Mouse (Mus musculus) urinary bladder, adult 18-20 months (tissue): ENCODE measurements around the gene Tex22.

Source experiments
- DNase-seq, 2 experiments: peaks; one replicate each; pipeline ENCODE4 v3.0.0; 2022; ENCODE audit warnings: low spot score in 2 of 2, mixed read lengths in 2 of 2

The Tex22 gene

GRCm38 (mm10) chr12:113074329-113075062, at the start of gene Tex22:
Gene Tex22, plus strand, starts transcription at chr12:113074502.
- peak; percentile 76 to 85 for DNase-seq

GRCm38 (mm10) chr12:113026557-113026956, 47.7 kb upstream of the Tex22 start:
- no peak for DNase-seq

GRCm38 (mm10) chr12:113027495-113027894, 46.8 kb upstream of the Tex22 start:
- DNase-seq: no peak

- no peak for DNase-seq
Observed at GRCm38 (mm10) chr12:113028067-113028466, 46.2 kb upstream of the Tex22 start.

- no peak for DNase-seq
Observed at GRCm38 (mm10) chr12:113028898-113029297, 45.4 kb upstream of the Tex22 start.

- DNase-seq: no peak
Observed at GRCm38 (mm10) chr12:113030046-113030445, 44.3 kb upstream of the Tex22 start.

GRCm38 (mm10) chr12:113030993-113031392, 43.3 kb upstream of the Tex22 start:
- no peak for DNase-seq

- no peak for DNase-seq
Observed at GRCm38 (mm10) chr12:113031441-113031840, 42.9 kb upstream of the Tex22 start.

- no peak for DNase-seq
Observed at GRCm38 (mm10) chr12:113032296-113033250, 41.7 kb upstream of the Tex22 start.

GRCm38 (mm10) chr12:113035093-113035492, 39.2 kb upstream of the Tex22 start:
- no peak for DNase-seq

- no peak for DNase-seq
Observed at GRCm38 (mm10) chr12:113036996-113037395, 37.3 kb upstream of the Tex22 start.

- no peak for DNase-seq
Observed at GRCm38 (mm10) chr12:113038414-113038813, 35.9 kb upstream of the Tex22 start.

GRCm38 (mm10) chr12:113041481-113042439, 32.5 kb upstream of the Tex22 start:
- no peak for DNase-seq

GRCm38 (mm10) chr12:113042543-113042942, 31.8 kb upstream of the Tex22 start:
- DNase-seq: no peak

- peak in 1 of 2 experiments; percentile 33 for DNase-seq
Observed at GRCm38 (mm10) chr12:113044916-113045677, 29.2 kb upstream of the Tex22 start.

- DNase-seq: no peak
Observed at GRCm38 (mm10) chr12:113046861-113047260, 27.4 kb upstream of the Tex22 start.

GRCm38 (mm10) chr12:113048103-113048502, 26.2 kb upstream of the Tex22 start:
- no peak for DNase-seq

GRCm38 (mm10) chr12:113049836-113050235, 24.5 kb upstream of the Tex22 start:
- DNase-seq: no peak

- no peak for DNase-seq
Observed at GRCm38 (mm10) chr12:113050671-113051070, 23.6 kb upstream of the Tex22 start.

- no peak for DNase-seq
Observed at GRCm38 (mm10) chr12:113051628-113052403, 22.5 kb upstream of the Tex22 start.
